Mouse (Mus musculus): ENCODE results near the gene Adgrg5. TPM values are rescaled to one million over a fixed set of nuclear protein-coding genes. Genes with fewer than 3 reads are reported as not detected.

Gene Adgrg5
- polyA plus RNA-seq (2014; fragmentation: Nextera tagmentation; extraction: Ambion mirVana), result 0.23 and 0.27 TPM in 2 replicates

- 0 out of 2 replicates have a peak, but pooled peaks cover under 1% of the 10 kb centered on the region for H3K4me1 ChIP-seq (replicated peaks; ENCODE audit: control insufficient read depth, insufficient read depth, low read length)
- H3K27me3 ChIP-seq (ENCODE audit: control insufficient read depth, insufficient read depth, low read length), result peaks cover 5% of the 10 kb centered on the region; the same call in 1 of the 2 replicates
- no peak within 1 kb of the TSS for H3K4me2 ChIP-seq (replicated peaks)
- no peak within 1 kb of the TSS for H3K4me3 ChIP-seq (replicated peaks; ENCODE audit: low read length)
- DNase-seq (ENCODE audit: low spot score) (no peak), ATAC-seq (ENCODE audit: low FRiP score) (no peak)
- no peaks in the 10 kb centered on the region for H3K9me3 ChIP-seq (ENCODE audit: control insufficient read depth, low read length)
- WGBS, result 53% methylated on average over 7 of the region's 8 CpGs
- H3K36me3 ChIP-seq (replicated peaks; ENCODE audit: control insufficient read depth, insufficient read depth), result no peaks in the 10 kb centered on the region
- H3K27ac ChIP-seq, result no peak within 1 kb of the TSS
- H3K9ac ChIP-seq, result no peak within 1 kb of the TSS
Observed at GRCm38 (mm10) chr8:94923405-94923804, at the start of gene Adgrg5. Adgrg5 (plus strand) TSS chr8:94923694.

GRCm38 (mm10) chr8:94874358-94874757, 49.1 kb upstream of the Adgrg5 start:
- Histone ChIP-seq H3K9me3 (ENCODE audit: control insufficient read depth, low read length) (no peaks in the 10 kb centered on the region), H3K4me3 (replicated peaks; ENCODE audit: low read length) (peak overlapping the region; percentile 61; the same call in 1 of the 2 replicates), H3K27me3 (ENCODE audit: control insufficient read depth, insufficient read depth, low read length) (peaks cover 15% of the 10 kb centered on the region), H3K4me1 (replicated peaks; ENCODE audit: control insufficient read depth, insufficient read depth, low read length) (peaks cover 33% of the 10 kb centered on the region), H3K36me3 (replicated peaks; ENCODE audit: control insufficient read depth, insufficient read depth) (no peaks in the 10 kb centered on the region), H3K27ac (no peak overlapping the region), H3K4me2 (replicated peaks) (peak overlapping the region; percentile 97), H3K9ac (no peak overlapping the region)
- WGBS, result 14% methylated on average over 6 of the region's 6 CpGs
- ATAC-seq (ENCODE audit: low FRiP score) (no peak), DNase-seq (ENCODE audit: low spot score) (peak; percentile 68)

GRCm38 (mm10) chr8:94875096-94875870, 48.2 kb upstream of the Adgrg5 start:
- H3K27ac ChIP-seq, result no peak overlapping the region; the same call in 1 of the 2 replicates
- DNase-seq (ENCODE audit: low spot score) (no peak), ATAC-seq (ENCODE audit: low FRiP score) (no peak)
- H3K9me3 ChIP-seq (ENCODE audit: control insufficient read depth, low read length), result no peaks in the 10 kb centered on the region
- peak overlapping the region; percentile 61 for H3K4me3 ChIP-seq (replicated peaks; ENCODE audit: low read length)
- H3K36me3 ChIP-seq (replicated peaks; ENCODE audit: control insufficient read depth, insufficient read depth), result no peaks in the 10 kb centered on the region
- 17% methylated on average over 17 of the region's 17 CpGs for WGBS
- H3K27me3 ChIP-seq (ENCODE audit: control insufficient read depth, insufficient read depth, low read length), result peaks cover 15% of the 10 kb centered on the region
- peaks cover 24% of the 10 kb centered on the region for H3K4me1 ChIP-seq (replicated peaks; ENCODE audit: control insufficient read depth, insufficient read depth, low read length)
- H3K4me2 ChIP-seq (replicated peaks), result peak overlapping the region; percentile 97
- peak overlapping the region; percentile 67 for H3K9ac ChIP-seq

- no peak for DNase-seq (ENCODE audit: low spot score)
- H3K9me3 ChIP-seq (ENCODE audit: control insufficient read depth, low read length), result no peaks in the 10 kb centered on the region
- H3K4me1 ChIP-seq (replicated peaks; ENCODE audit: control insufficient read depth, insufficient read depth, low read length), result peaks cover 24% of the 10 kb centered on the region
- peak overlapping the region; percentile 97 for H3K4me2 ChIP-seq (replicated peaks)
- H3K9ac ChIP-seq, result peak overlapping the region; percentile 67
- H3K36me3 ChIP-seq (replicated peaks; ENCODE audit: control insufficient read depth, insufficient read depth), result no peaks in the 10 kb centered on the region
- WGBS, result 1% methylated on average over 14 of the region's 20 CpGs
- H3K27ac ChIP-seq, result no peak overlapping the region; the same call in 1 of the 2 replicates
- peak overlapping the region; percentile 61 for H3K4me3 ChIP-seq (replicated peaks; ENCODE audit: low read length)
- ATAC-seq (ENCODE audit: low FRiP score), result no peak
- H3K27me3 ChIP-seq (ENCODE audit: control insufficient read depth, insufficient read depth, low read length), result peaks cover 15% of the 10 kb centered on the region
Observed at GRCm38 (mm10) chr8:94875871-94876150, 47.7 kb upstream of the Adgrg5 start.

- no peaks in the 10 kb centered on the region for H3K9me3 ChIP-seq (ENCODE audit: control insufficient read depth, low read length)
- ATAC-seq (ENCODE audit: low FRiP score) (peak; percentile 50; the same call in 1 of the 2 replicates), DNase-seq (ENCODE audit: low spot score) (peak; percentile 72)
- peaks cover 23% of the 10 kb centered on the region for H3K4me1 ChIP-seq (replicated peaks; ENCODE audit: control insufficient read depth, insufficient read depth, low read length)
- 1% methylated on average over 27 of the region's 37 CpGs for WGBS
- peaks cover 15% of the 10 kb centered on the region for H3K27me3 ChIP-seq (ENCODE audit: control insufficient read depth, insufficient read depth, low read length)
- peak within 1 kb of the TSS; percentile 67 for H3K9ac ChIP-seq
- H3K4me2 ChIP-seq (replicated peaks), result peak within 1 kb of the TSS; percentile 97
- H3K4me3 ChIP-seq (replicated peaks; ENCODE audit: low read length), result peak within 1 kb of the TSS; percentile 61
- H3K27ac ChIP-seq, result no peak within 1 kb of the TSS; the same call in 1 of the 2 replicates
- H3K36me3 ChIP-seq (replicated peaks; ENCODE audit: control insufficient read depth, insufficient read depth), result no peaks in the 10 kb centered on the region
Observed at GRCm38 (mm10) chr8:94876197-94876730, 47.2 kb upstream of the Adgrg5 start, which contains the start of gene Dok4. Dok4 (minus strand) TSS chr8:94876330.

- Histone ChIP-seq H3K27me3 (ENCODE audit: control insufficient read depth, insufficient read depth, low read length) (peaks cover 15% of the 10 kb centered on the region), H3K36me3 (replicated peaks; ENCODE audit: control insufficient read depth, insufficient read depth) (no peaks in the 10 kb centered on the region), H3K27ac (no peak overlapping the region), H3K4me2 (replicated peaks) (no peak overlapping the region), H3K9ac (no peak overlapping the region), H3K4me1 (replicated peaks; ENCODE audit: control insufficient read depth, insufficient read depth, low read length) (peaks cover 17% of the 10 kb centered on the region), H3K4me3 (replicated peaks; ENCODE audit: low read length) (no peak overlapping the region), H3K9me3 (ENCODE audit: control insufficient read depth, low read length) (no peaks in the 10 kb centered on the region)
- ATAC-seq (ENCODE audit: low FRiP score) (no peak), DNase-seq (ENCODE audit: low spot score) (no peak)
- 42% methylated on average over 3 of the region's 3 CpGs for WGBS
Observed at GRCm38 (mm10) chr8:94876820-94877219, 46.7 kb upstream of the Adgrg5 start.

GRCm38 (mm10) chr8:94880742-94881141, 42.8 kb upstream of the Adgrg5 start:
- H3K36me3 ChIP-seq (replicated peaks; ENCODE audit: control insufficient read depth, insufficient read depth), result no peaks in the 10 kb centered on the region
- no peaks in the 10 kb centered on the region for H3K27me3 ChIP-seq (ENCODE audit: control insufficient read depth, insufficient read depth, low read length)
- no peak for ATAC-seq (ENCODE audit: low FRiP score)
- H3K9me3 ChIP-seq (ENCODE audit: control insufficient read depth, low read length), result no peaks in the 10 kb centered on the region
- WGBS, result 79% methylated on average over 4 of the region's 4 CpGs
- no peak overlapping the region for H3K27ac ChIP-seq
- peaks cover 4% of the 10 kb centered on the region; the same call in 1 of the 2 replicates for H3K4me1 ChIP-seq (replicated peaks; ENCODE audit: control insufficient read depth, insufficient read depth, low read length)
- no peak overlapping the region for H3K4me2 ChIP-seq (replicated peaks)
- H3K4me3 ChIP-seq (replicated peaks; ENCODE audit: low read length), result no peak overlapping the region
- H3K9ac ChIP-seq, result no peak overlapping the region
- no peak for DNase-seq (ENCODE audit: low spot score)

- Histone ChIP-seq H3K9me3 (ENCODE audit: control insufficient read depth, low read length) (no peaks in the 10 kb centered on the region), H3K4me3 (replicated peaks; ENCODE audit: low read length) (no peak overlapping the region), H3K4me2 (replicated peaks) (no peak overlapping the region), H3K27me3 (ENCODE audit: control insufficient read depth, insufficient read depth, low read length) (no peaks in the 10 kb centered on the region), H3K9ac (no peak overlapping the region), H3K4me1 (replicated peaks; ENCODE audit: control insufficient read depth, insufficient read depth, low read length) (no peaks in the 10 kb centered on the region), H3K27ac (no peak overlapping the region), H3K36me3 (replicated peaks; ENCODE audit: control insufficient read depth, insufficient read depth) (no peaks in the 10 kb centered on the region)
- WGBS, result 33% methylated on average over 14 of the region's 14 CpGs
- DNase-seq (ENCODE audit: low spot score) (no peak), ATAC-seq (ENCODE audit: low FRiP score) (no peak)
Observed at GRCm38 (mm10) chr8:94888383-94889036, 35.0 kb upstream of the Adgrg5 start.

- WGBS, result 45% methylated on average over 2 of the region's 2 CpGs
- no peak overlapping the region for H3K9ac ChIP-seq
- no peak overlapping the region for H3K27ac ChIP-seq
- DNase-seq (ENCODE audit: low spot score), result no peak
- no peak overlapping the region for H3K4me2 ChIP-seq (replicated peaks)
- H3K27me3 ChIP-seq (ENCODE audit: control insufficient read depth, insufficient read depth, low read length), result no peaks in the 10 kb centered on the region
- H3K4me1 ChIP-seq (replicated peaks; ENCODE audit: control insufficient read depth, insufficient read depth, low read length), result no peaks in the 10 kb centered on the region
- no peak for ATAC-seq (ENCODE audit: low FRiP score)
- H3K4me3 ChIP-seq (replicated peaks; ENCODE audit: low read length), result no peak overlapping the region
- H3K9me3 ChIP-seq (ENCODE audit: control insufficient read depth, low read length), result no peaks in the 10 kb centered on the region
- no peaks in the 10 kb centered on the region for H3K36me3 ChIP-seq (replicated peaks; ENCODE audit: control insufficient read depth, insufficient read depth)
Observed at GRCm38 (mm10) chr8:94892917-94893316, 30.6 kb upstream of the Adgrg5 start.
